Mouse (Mus musculus) megakaryocyte, embryonic 14.5 days (primary cell): ENCODE results near the gene Sox10.

ENCODE experiments used
- FLI1 ChIP-seq: IDR thresholded peaks from 2 replicates; pipeline ENCODE4 v1.6.1; 2012; ENCODE audit warnings: low read length, inconsistent platforms, mixed read lengths
- GATA1 ChIP-seq: IDR thresholded peaks from 3 replicates; pipeline ENCODE4 v1.6.1; 2012; ENCODE audit warnings: mixed read lengths, low read length, inconsistent platforms, borderline replicate concordance

- TF ChIP-seq GATA1 (no peak), FLI1 (no peak)
Measured at GRCm38 (mm10) chr15:79123751-79124150, 41.3 kb downstream of the Sox10 start.
